Mouse (Mus musculus) stomach, embryonic 16.5 days (tissue): ENCODE measurements around the gene BC107364. TPM values are rescaled to one million over a fixed set of nuclear protein-coding genes. Genes with fewer than 3 reads are reported as not detected.
"Not testable (repeated sequence)": the region's sequence is repeated elsewhere in the genome, so short reads cannot be mapped to it uniquely, and the experiment has no call there.

Experiments used
- ATAC-seq: fragments of 200-750 bp; cut with Nextera tagmentation; 2 replicates; pipeline ENCODE4 v1.8.0; 2017; ENCODE audit warnings: moderate number of reproducible peaks, moderate TSS enrichment; ENCODE audit not compliant: insufficient read depth, low FRiP score
- H3K27ac ChIP-seq: fragments of 300-500 bp; sonication (generic); 2 replicates; pipeline ENCODE4 v1.5.1; 2014; ENCODE audit warnings: low read length
- H3K27me3 ChIP-seq: fragments of 300-500 bp; sonication (generic); 2 replicates; pipeline ENCODE4 v1.6.1; 2014; ENCODE audit warnings: low read length, control low read depth, mixed read lengths; ENCODE audit not compliant: control insufficient read depth, insufficient read depth
- H3K36me3 ChIP-seq: fragments of 300-500 bp; sonication (generic); 2 replicates; pipeline ENCODE4 v1.6.1; 2014; ENCODE audit warnings: low read length; ENCODE audit not compliant: control insufficient read depth, insufficient read depth
- H3K4me1 ChIP-seq: fragments of 300-500 bp; sonication (generic); 2 replicates; pipeline ENCODE4 v1.6.1; 2014; ENCODE audit warnings: low read length, control low read depth, mixed read lengths; ENCODE audit not compliant: control insufficient read depth, insufficient read depth
- H3K4me2 ChIP-seq: fragments of 300-500 bp; sonication (generic); 2 replicates; pipeline ENCODE4 v1.6.1; 2014; ENCODE audit warnings: low read depth, low read length, mixed read lengths
- H3K4me3 ChIP-seq: fragments of 300-500 bp; sonication (generic); replicated peaks from 2 replicates; pipeline ENCODE4 v1.5.1; 2014; ENCODE audit warnings: mild to moderate bottlenecking, low read length
- H3K9ac ChIP-seq: fragments of 300-500 bp; sonication (generic); 2 replicates; pipeline ENCODE4 v1.6.1; 2014; ENCODE audit warnings: low read length
- H3K9me3 ChIP-seq: fragments of 300-500 bp; sonication (generic); replicated peaks from 2 replicates; pipeline ENCODE4 v1.6.1; 2016; ENCODE audit warnings: low read length, control low read depth; ENCODE audit not compliant: control insufficient read depth
- WGBS: fragments of 180-500 bp; shearing (Covaris S2); extraction: QIAGEN DNeasy Blood & Tissue Kit; methylation state at CpG from one replicate; pipeline ENCODE4 v1.1.7; 2014; 5-methylcytosine and 5-hydroxymethylcytosine counted together
- polyA plus RNA-seq: library from polyadenylated mRNA; unstranded; fragments of >200 nt; fragmentation: Nextera tagmentation; extraction: Ambion mirVana; gene quantifications from 2 replicates; pipeline ENCODE4 v1.2.1, GENCODE M21; 2015

Gene BC107364
- polyA plus RNA-seq, 1 experiment from 2014 or later, result 0.17 TPM

DNA sequence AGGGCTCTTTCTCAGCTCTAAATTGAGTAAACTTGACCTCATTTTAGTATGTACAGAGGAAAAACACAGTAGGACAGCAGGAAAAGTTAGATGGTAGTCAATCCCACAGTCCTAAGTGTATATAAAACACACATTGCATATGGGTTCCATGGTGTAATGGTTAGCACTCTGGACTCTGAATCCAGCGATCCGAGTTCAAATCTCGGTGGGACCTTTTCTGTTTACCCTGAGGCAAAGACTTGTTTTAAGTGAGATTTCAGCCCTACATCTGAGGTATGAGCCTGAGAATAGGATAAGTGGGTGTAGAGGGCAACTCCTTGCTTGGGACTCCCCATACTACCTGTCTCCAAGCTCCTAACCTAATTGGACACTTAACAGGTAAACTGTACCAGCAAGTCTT, 27.1 kb upstream of the BC107364 start:
- peaks cover 32% of the 10 kb centered on the region for H3K27me3 ChIP-seq
- no peak for ATAC-seq

DNA sequence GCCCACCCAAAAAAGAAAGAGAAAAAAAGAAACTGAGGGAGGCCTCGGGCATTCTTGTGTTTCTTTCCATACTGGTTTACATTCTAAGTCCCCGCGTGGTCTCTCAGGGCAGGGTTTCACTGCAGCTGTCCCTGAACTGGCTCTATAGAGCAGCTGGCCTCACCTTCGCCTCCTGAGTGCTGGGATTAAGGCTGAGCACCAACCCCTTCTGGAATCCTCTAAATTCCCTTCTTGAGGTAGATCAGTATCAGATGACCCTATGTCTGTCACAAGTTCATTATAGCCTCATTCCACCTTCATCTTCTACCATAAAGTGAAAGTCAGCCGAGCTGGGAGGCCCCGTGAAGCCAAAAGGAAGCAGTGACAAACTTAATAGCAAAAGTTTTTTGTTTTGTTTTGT, 25.5 kb upstream of the BC107364 start:
- H3K9ac ChIP-seq, result no peak overlapping the region
- no peak overlapping the region for H3K4me2 ChIP-seq
- no peaks in the 10 kb centered on the region for H3K9me3 ChIP-seq
- H3K27ac ChIP-seq, result no peak overlapping the region
- H3K4me1 ChIP-seq, result peaks cover 4% of the 10 kb centered on the region; the same call in 1 of the 2 replicates
- peaks cover 40% of the 10 kb centered on the region for H3K27me3 ChIP-seq
- no peak for ATAC-seq
- WGBS, result 67% methylated on average over 6 of the region's 6 CpGs
- H3K36me3 ChIP-seq, result no peaks in the 10 kb centered on the region
- no peak overlapping the region for H3K4me3 ChIP-seq

More for the DNA sequence above, 27.1 kb upstream of the BC107364 start:
- H3K4me3 ChIP-seq, result no peak overlapping the region
- no peaks in the 10 kb centered on the region for H3K9me3 ChIP-seq
- no peak overlapping the region for H3K9ac ChIP-seq
- peaks cover 4% of the 10 kb centered on the region; the same call in 1 of the 2 replicates for H3K4me1 ChIP-seq
- H3K4me2 ChIP-seq, result no peak overlapping the region
- H3K27ac ChIP-seq, result no peak overlapping the region
- no peaks in the 10 kb centered on the region for H3K36me3 ChIP-seq
- WGBS, result 36% methylated on average over 3 of the region's 3 CpGs

DNA sequence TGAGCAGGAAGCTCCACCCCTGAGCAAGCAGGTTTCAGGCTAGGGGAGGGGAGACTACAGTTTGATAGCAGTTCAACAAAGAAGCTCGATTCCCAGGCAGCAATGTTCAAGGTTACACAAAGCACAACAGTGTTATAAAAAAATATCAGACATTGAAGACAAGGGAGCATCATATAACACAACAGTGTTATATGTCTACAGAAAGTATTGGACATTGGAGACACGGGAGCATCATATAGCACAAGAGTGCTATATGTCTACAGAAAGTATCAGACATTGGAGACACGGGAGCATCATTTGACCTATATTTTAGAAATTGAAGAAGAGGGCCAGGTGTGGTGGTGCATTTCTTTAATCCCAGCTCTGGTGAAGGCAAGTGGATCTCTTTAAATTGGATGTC, 25.0 kb upstream of the BC107364 start:
- 49% methylated on average over 3 of the region's 3 CpGs for WGBS
- no peaks in the 10 kb centered on the region for H3K36me3 ChIP-seq
- peaks cover 45% of the 10 kb centered on the region for H3K27me3 ChIP-seq
- H3K4me3 ChIP-seq, result no peak overlapping the region
- no peak for ATAC-seq
- no peak overlapping the region for H3K27ac ChIP-seq
- 0 out of 2 replicates have a peak overlapping the region, but pooled peaks have one; percentile 5 for H3K4me2 ChIP-seq
- no peak overlapping the region for H3K9ac ChIP-seq
- peaks cover 4% of the 10 kb centered on the region; the same call in 1 of the 2 replicates for H3K4me1 ChIP-seq
- no peaks in the 10 kb centered on the region for H3K9me3 ChIP-seq

DNA sequence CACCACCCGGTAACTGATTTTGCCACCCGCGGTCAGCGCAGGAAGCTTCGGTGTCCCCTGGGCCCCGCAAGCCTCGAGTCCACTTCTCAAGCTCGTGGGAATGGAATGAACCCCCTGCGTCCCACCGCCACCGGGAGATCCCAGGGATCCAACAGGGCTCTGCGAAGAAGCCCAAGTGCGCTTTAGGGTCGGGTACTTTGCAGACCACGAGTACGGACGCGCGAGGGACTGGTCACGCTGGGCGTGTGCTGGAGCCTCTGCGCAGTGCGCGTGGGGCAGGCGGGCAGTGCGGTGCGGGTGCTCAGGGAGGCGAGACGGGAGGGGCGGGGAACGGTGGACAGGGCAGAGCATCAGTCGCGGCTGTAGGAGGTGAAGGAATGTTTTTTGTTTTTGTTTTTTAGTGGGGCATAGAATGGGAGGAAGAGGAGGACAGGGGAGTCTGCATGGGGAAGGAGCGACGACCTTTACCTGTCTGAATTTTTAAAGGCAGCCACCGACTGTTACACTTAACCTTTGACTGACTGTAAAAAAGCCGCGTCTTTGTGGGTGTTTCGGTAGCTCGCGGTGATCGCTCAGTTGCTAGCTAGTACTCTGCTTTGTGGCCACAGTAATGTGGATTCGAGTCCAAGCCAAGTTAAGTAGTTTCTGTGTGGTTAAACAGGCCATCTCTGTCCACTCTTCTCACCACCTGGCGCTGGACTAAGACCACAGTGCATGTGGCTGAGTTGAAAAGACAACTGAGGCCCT, 23.0 kb upstream of the BC107364 start:
- H3K36me3 ChIP-seq, result no peaks in the 10 kb centered on the region
- H3K9ac ChIP-seq, result peak overlapping the region; percentile 51
- H3K4me3 ChIP-seq, result peak overlapping the region; percentile 37
- peaks cover 4% of the 10 kb centered on the region; the same call in 1 of the 2 replicates for H3K4me1 ChIP-seq
- H3K27ac ChIP-seq, result no peak overlapping the region
- peak overlapping the region; percentile 55 for H3K4me2 ChIP-seq
- ATAC-seq, result no peak
- H3K9me3 ChIP-seq, result no peaks in the 10 kb centered on the region
- WGBS, result 3% methylated on average over 44 of the region's 44 CpGs
- peaks cover 43% of the 10 kb centered on the region for H3K27me3 ChIP-seq

DNA sequence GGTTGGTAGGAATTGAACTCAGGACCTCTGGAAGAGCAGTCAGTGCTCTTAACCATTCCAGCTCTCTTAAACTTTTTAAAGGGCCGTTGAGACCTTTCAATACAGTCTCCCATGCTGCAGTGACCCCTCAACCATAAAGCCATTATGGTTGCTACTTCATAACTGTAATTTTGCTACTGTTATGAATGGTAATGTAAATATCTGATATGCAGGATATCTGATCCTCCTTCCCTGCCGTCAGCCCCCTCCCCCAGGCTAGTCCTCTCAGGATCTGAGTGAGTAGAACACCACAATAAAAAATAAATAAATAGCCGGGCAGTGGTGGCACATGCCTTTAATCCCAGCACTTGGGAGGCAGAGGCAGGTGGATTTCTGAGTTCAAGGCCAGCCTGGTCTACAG, 21.4 kb upstream of the BC107364 start:
- ATAC-seq, H3K27ac ChIP-seq, H3K9me3 ChIP-seq, H3K36me3 ChIP-seq, H3K9ac ChIP-seq, H3K4me1 ChIP-seq, H3K4me3 ChIP-seq, H3K4me2 ChIP-seq: not testable (repeated sequence)
- 59% methylated on average over 3 of the region's 3 CpGs for WGBS
- H3K27me3 ChIP-seq, result peaks cover 43% of the 10 kb centered on the region

DNA sequence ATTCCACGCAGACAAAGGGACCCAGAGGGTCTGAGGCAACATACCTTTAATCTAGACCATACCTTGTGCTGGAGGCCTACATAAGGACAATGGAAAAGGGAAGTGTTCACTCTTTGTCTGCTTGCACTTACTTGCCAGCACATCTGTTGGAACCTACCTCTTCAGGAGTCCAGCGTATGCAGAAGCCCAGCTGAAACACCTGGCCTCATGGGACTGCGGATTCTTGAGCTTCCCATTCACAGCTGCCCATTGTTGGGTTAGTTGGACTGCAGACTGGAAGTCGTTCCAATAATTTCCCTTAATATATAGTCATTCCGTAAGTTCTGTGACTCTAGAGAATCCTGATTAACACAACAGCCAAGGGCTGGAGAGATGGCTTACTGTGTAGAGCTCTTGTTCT, 20.0 kb upstream of the BC107364 start:
- 87% methylated on average over 5 of the region's 5 CpGs for WGBS
- H3K27me3 ChIP-seq, result peaks cover 32% of the 10 kb centered on the region
- no peaks in the 10 kb centered on the region for H3K9me3 ChIP-seq
- H3K4me3 ChIP-seq, result no peak overlapping the region
- H3K27ac ChIP-seq, result no peak overlapping the region
- no peak overlapping the region for H3K4me2 ChIP-seq
- no peaks in the 10 kb centered on the region for H3K36me3 ChIP-seq
- peaks cover 4% of the 10 kb centered on the region; the same call in 1 of the 2 replicates for H3K4me1 ChIP-seq
- no peak for ATAC-seq
- H3K9ac ChIP-seq, result no peak overlapping the region

DNA sequence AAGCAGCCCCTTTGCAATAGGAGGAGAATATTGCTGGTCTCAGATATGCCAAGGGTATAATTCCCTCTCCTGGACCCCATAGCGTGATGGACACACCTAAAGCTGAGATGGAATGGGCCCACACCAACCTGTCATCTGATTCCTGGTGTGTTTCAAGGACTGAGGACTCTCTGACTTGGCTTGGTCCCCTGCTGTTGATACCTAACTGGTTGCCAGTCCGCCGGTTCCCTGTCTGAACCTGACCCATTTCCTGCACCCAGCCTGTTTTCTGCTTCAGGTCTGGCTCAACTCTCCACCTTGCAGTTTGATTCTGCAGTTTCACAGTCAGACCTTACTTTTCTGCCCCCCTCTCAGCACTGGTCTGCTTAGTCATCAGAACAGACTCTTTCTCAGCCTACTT, 17.5 kb upstream of the BC107364 start:
- Histone ChIP-seq H3K9ac (no peak overlapping the region), H3K27ac (no peak overlapping the region), H3K36me3 (no peaks in the 10 kb centered on the region), H3K4me3 (no peak overlapping the region), H3K4me1 (no peaks in the 10 kb centered on the region; the same call in 1 of the 2 replicates), H3K27me3 (peaks cover 15% of the 10 kb centered on the region), H3K9me3 (no peaks in the 10 kb centered on the region), H3K4me2 (no peak overlapping the region)
- 77% methylated on average over 3 of the region's 3 CpGs for WGBS
- no peak for ATAC-seq

DNA sequence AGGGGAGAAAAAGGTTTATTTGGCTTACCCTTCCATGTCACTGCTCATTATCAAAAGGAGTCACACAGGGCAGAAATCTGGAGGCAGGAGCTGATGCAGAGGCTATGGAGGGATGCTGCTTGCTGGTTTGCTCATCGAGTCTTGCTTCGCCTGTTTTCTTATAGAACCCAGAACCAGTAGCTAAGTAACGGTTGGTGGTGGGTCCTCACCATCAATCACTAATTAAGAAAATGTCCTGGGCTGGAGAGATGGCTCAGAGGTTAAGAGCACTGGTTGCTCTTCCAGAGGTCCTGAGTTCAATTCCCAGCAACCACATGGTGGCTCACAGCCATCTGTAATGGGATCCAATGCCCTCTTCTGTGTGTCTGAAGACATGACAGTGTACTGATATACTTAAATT, 16.2 kb upstream of the BC107364 start:
- 91% methylated on average over 3 of the region's 3 CpGs for WGBS
- ATAC-seq, H3K4me3 ChIP-seq, H3K4me2 ChIP-seq, H3K9ac ChIP-seq, H3K27ac ChIP-seq, H3K9me3 ChIP-seq, H3K4me1 ChIP-seq, H3K36me3 ChIP-seq: not testable (repeated sequence)
- H3K27me3 ChIP-seq, result peaks cover 11% of the 10 kb centered on the region; the same call in 1 of the 2 replicates

DNA sequence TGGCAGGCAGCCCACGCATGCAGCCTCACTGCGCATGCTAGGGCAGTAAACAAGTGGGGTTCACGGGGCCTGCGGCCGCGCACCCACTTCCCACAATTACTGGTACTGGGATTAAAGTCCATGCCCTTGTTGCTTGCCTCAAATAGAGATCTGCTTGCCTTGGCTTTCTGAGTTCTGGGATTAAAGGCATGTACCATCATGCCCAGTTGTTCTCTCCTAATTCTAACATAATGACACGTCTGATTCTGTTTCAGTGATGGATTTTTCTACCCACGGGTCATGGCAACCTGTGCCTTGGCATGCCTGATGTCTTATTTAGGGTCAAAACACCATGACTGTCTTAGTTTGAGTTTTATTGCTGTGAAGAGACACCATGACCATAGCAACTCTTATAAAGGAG, 15.5 kb upstream of the BC107364 start:
- Histone ChIP-seq H3K4me3 (no peak overlapping the region), H3K9me3 (no peaks in the 10 kb centered on the region), H3K4me1 (no peaks in the 10 kb centered on the region), H3K36me3 (no peaks in the 10 kb centered on the region), H3K4me2 (no peak overlapping the region), H3K27ac (no peak overlapping the region), H3K9ac (no peak overlapping the region), H3K27me3 (peaks cover 11% of the 10 kb centered on the region; the same call in 1 of the 2 replicates)
- 84% methylated on average over 8 of the region's 8 CpGs for WGBS
- no peak for ATAC-seq
